35 mouse cellular contexts compared by ENCODE assay signal in the genomic region with DNA sequence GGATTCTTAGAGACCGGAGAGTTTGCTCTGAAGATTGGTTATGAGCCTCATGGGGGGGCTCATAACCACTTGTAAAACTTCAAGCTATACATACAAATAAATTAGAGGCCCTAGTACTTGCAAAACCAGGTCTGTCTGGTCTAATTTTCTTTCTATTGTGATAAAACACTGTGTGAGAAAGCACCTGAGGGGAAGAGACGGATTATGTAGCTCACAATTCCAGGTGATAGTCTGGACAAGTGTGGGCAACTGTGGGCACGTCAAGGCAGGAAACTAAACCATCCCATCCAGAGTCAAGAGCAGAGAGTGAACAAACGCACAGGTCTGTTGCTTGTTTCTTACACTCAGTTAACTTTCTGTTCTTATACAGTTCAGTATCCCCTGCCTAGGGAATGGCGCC. TPM values are rescaled to one million over a fixed set of nuclear protein-coding genes. Genes with fewer than 3 reads are reported as not detected.
"Had no signal": no experiment of that assay in that cellular context is flagged by ENCODE, and none has a peak within 500 bp of the region (broad histone marks: within the 10 kb centered on the region; RNA-seq: fewer than 3 reads in every experiment).

No protein-coding gene starts in this region.

- H3K4me3 ChIP-seq: gastrocnemius, adult 2 months; heart, embryonic 10.5 days; heart, embryonic 12.5 days; hindbrain, embryonic 13.5 days; hindbrain, embryonic 15.5 days; kidney, embryonic 15.5 days; limb, embryonic 12.5 days; limb, embryonic 15.5 days; liver, embryonic 12.5 days had no signal

- H3K27ac ChIP-seq: gastrocnemius, adult 2 months; heart, embryonic 10.5 days; hindbrain, embryonic 13.5 days; hindbrain, embryonic 15.5 days; hindbrain, postnatal 0 days; kidney, embryonic 15.5 days; kidney, postnatal 0 days; limb, embryonic 12.5 days; limb, embryonic 15.5 days; liver, embryonic 12.5 days; liver, embryonic 14.5 days had no signal

- DNase-seq: gastrocnemius, adult 2 months; gastrocnemius, postnatal 10 days; gastrocnemius, postnatal 36 days; heart, adult 18-20 months; heart, postnatal 10 days; heart, postnatal 36 days; kidney, adult 11 months; kidney, adult 2 months; kidney, adult 9 months; kidney, postnatal 14 days; kidney, postnatal 36 days; layer of hippocampus, adult 9-11 months; layer of hippocampus, postnatal 36 days; left cerebral cortex, postnatal 4 days; lung, adult 18-20 months had no signal

- ATAC-seq: hindbrain, postnatal 0 days; intestine, embryonic 16.5 days; liver, embryonic 12.5 days had no signal

- H3K4me1 ChIP-seq: hindbrain, embryonic 15.5 days; kidney, embryonic 15.5 days; limb, embryonic 12.5 days; limb, embryonic 15.5 days had no signal

RNA-seq across cellular contexts. Expression of gene Syna, which starts 40.5 kb away (rescaled TPM):
- total RNA-seq: gastrocnemius, adult 2 months; gastrocnemius, postnatal 36 days; granulocyte monocyte progenitor cell, adult 5-6 weeks; heart, adult 18-20 months; heart, adult 8-10 months; heart, postnatal 10 days; heart, postnatal 36 days; hematopoietic stem cell, adult 5-6 weeks; hindbrain, postnatal 0 days; left cerebral cortex, postnatal 4 days; liver, adult 2 months had no signal
- polyA plus RNA-seq: heart, embryonic 10.5 days; heart, embryonic 12.5 days; heart, embryonic 14.5 days; heart, embryonic 16.5 days; hindbrain, embryonic 11.5 days; intestine, embryonic 16.5 days; limb, embryonic 12.5 days; liver, adult 2 months; liver, embryonic 12.5 days; liver, embryonic 14.5 days; liver, embryonic 16.5 days had no signal
